Mouse (Mus musculus) adrenal gland, postnatal 25 days (tissue): Measurements from ENCODE around the gene Mtfp1. TPM values are rescaled to one million over a fixed set of nuclear protein-coding genes. Genes with fewer than 3 reads are reported as not detected.

ENCODE experiments used
- DNase-seq: peaks from one replicate; pipeline ENCODE4 v3.0.0; 2021; ENCODE audit warnings: mixed read lengths
- microRNA-seq, 2 experiments: library from miRNA; unstranded; fragments of <30 nt; microRNA quantifications; one replicate each; pipeline ENCODE4 v1.2.0; 2021
- total RNA-seq: library from RNA; stranded (reverse); gene quantifications from 2 replicates; pipeline ENCODE4 v1.2.3, GENCODE M21; 2021

The Mtfp1 gene
- total RNA-seq, 1 experiment from 2014 or later = 21.9 TPM

- DNase-seq = peak; percentile 57
Observed at GRCm38 (mm10) chr11:4080219-4080618, 15.0 kb downstream of the Mtfp1 start.

GRCm38 (mm10) chr11:4078267-4078933 lies 16.8 kb downstream of the Mtfp1 start:
- no peak for DNase-seq

- peak; percentile 70 for DNase-seq
Observed at GRCm38 (mm10) chr11:4076633-4077032, 18.6 kb downstream of the Mtfp1 start.

- DNase-seq = no peak
Observed at GRCm38 (mm10) chr11:4069664-4070063, 25.6 kb downstream of the Mtfp1 start.

GRCm38 (mm10) chr11:4064627-4065122 lies 30.6 kb downstream of the Mtfp1 start, which contains the start of gene Sec14l3:
Sec14l3 (plus strand) TSS chr11:4064841.
- DNase-seq = no peak

- DNase-seq = no peak
Observed at GRCm38 (mm10) chr11:4062981-4063380, 32.3 kb downstream of the Mtfp1 start.

GRCm38 (mm10) chr11:4062523-4062922 lies 32.7 kb downstream of the Mtfp1 start:
- no peak for DNase-seq

- DNase-seq = no peak
Observed at GRCm38 (mm10) chr11:4060866-4061575, 34.2 kb downstream of the Mtfp1 start.

- DNase-seq = peak; percentile 71
Observed at GRCm38 (mm10) chr11:4053586-4053985, 41.7 kb downstream of the Mtfp1 start.

GRCm38 (mm10) chr11:4048438-4048837 lies 46.8 kb downstream of the Mtfp1 start:
- no peak for DNase-seq

- DNase-seq = no peak
Observed at GRCm38 (mm10) chr11:4047766-4048165, 47.5 kb downstream of the Mtfp1 start.

GRCm38 (mm10) chr11:4046526-4046925 lies 48.7 kb downstream of the Mtfp1 start:
- DNase-seq = no peak

GRCm38 (mm10) chr11:4043081-4043480 lies 52.2 kb downstream of the Mtfp1 start:
- no peak for DNase-seq

Small RNAs within 50 kb of the gene (microRNA-seq; reads per million reads assigned to microRNA genes)
- gene Mir3060 = 1.4 to 2.7 reads per million in 2 experiments

Other genes starting within 250 kb of the Mtfp1 start
- gene Osbp2, start 231.5 kb downstream of the Mtfp1 start, total RNA-seq = 1.1 and 2.6 TPM in 2 replicates
- 0.33 and 0.82 TPM in 2 replicates for gene 4921536K21Rik, start 200.3 kb downstream of the Mtfp1 start, total RNA-seq
- 3.9 and 4.1 TPM in 2 replicates for gene Dusp18, start 200.2 kb downstream of the Mtfp1 start, total RNA-seq
- 6.6 and 6.9 TPM in 2 replicates for gene Slc35e4, start 180.8 kb downstream of the Mtfp1 start, total RNA-seq
- gene Tcn2, start 163.3 kb downstream of the Mtfp1 start, total RNA-seq = 125 and 128 TPM in 2 replicates
- gene Pes1, start 131.5 kb downstream of the Mtfp1 start, total RNA-seq = 58.3 and 73.6 TPM in 2 replicates
- not detected in 2 replicates for gene 4930556J24Rik, start 118.7 kb downstream of the Mtfp1 start, total RNA-seq
- 0.24 TPM in 1 of 2 replicates, not detected in the other for gene Gal3st1, start 111.8 kb downstream of the Mtfp1 start, total RNA-seq
- 5.8 and 7.7 TPM in 2 replicates for gene Sec14l4, start 64.0 kb downstream of the Mtfp1 start, total RNA-seq
- not detected in 2 replicates for gene Sec14l3, start 30.6 kb downstream of the Mtfp1 start, total RNA-seq
- gene Sec14l2, start 28.0 kb upstream of the Mtfp1 start, total RNA-seq = 1.8 and 4.1 TPM in 2 replicates
- gene Rnf215, start 39.8 kb upstream of the Mtfp1 start, total RNA-seq = 26.1 and 31.6 TPM in 2 replicates
- gene Ccdc157, start 64.8 kb upstream of the Mtfp1 start, total RNA-seq = 11.8 and 14.0 TPM in 2 replicates
- gene Sf3a1, start 64.9 kb upstream of the Mtfp1 start, total RNA-seq = 42.1 and 45.6 TPM in 2 replicates
- 15.6 and 15.8 TPM in 2 replicates for gene Tbc1d10a, start 91.3 kb upstream of the Mtfp1 start, total RNA-seq
- gene Castor1, start 122.8 kb upstream of the Mtfp1 start, total RNA-seq = 3.0 and 4.1 TPM in 2 replicates
- gene Osm, start 141.0 kb upstream of the Mtfp1 start, total RNA-seq = not detected in 2 replicates
- 0.09 TPM in 1 of 2 replicates, not detected in the other for gene Lif, start 162.1 kb upstream of the Mtfp1 start, total RNA-seq